Mouse (Mus musculus) telencephalon, adult 2 months (tissue): ENCODE data around the gene Cinp.
A peak's percentile ranks its signal among the peaks of the same experiment; 100 is the strongest.

Experiments
- DNase-seq: peaks from one replicate; pipeline ENCODE4 v3.0.0-alpha.2; 2011; ENCODE audit warnings: low read depth, low spot score

Cinp gene

GRCm38 (mm10) chr12:110889036-110890020 lies at the start of gene Cinp, which contains the start of gene Tecpr2:
Cinp (minus strand) TSS chr12:110889145.
Tecpr2 (plus strand) TSS chr12:110889264.
- DNase-seq = peak; percentile 98

- no peak for DNase-seq
Measured at GRCm38 (mm10) chr12:110937496-110937895, 48.6 kb upstream of the Cinp start.

GRCm38 (mm10) chr12:110935983-110936620 lies 47.2 kb upstream of the Cinp start:
- peak; percentile 73 for DNase-seq

- no peak for DNase-seq
Measured at GRCm38 (mm10) chr12:110932820-110933219, 43.9 kb upstream of the Cinp start.

GRCm38 (mm10) chr12:110921572-110921971 lies 32.6 kb upstream of the Cinp start:
- DNase-seq = no peak

- no peak for DNase-seq
Measured at GRCm38 (mm10) chr12:110920254-110920653, 31.3 kb upstream of the Cinp start.

- no peak for DNase-seq
Measured at GRCm38 (mm10) chr12:110915761-110916160, 26.8 kb upstream of the Cinp start.

GRCm38 (mm10) chr12:110909962-110910361 lies 21.0 kb upstream of the Cinp start:
- DNase-seq = peak; percentile 86

GRCm38 (mm10) chr12:110907845-110908244 lies 18.9 kb upstream of the Cinp start:
- DNase-seq = no peak

- DNase-seq = no peak
Measured at GRCm38 (mm10) chr12:110903536-110903935, 14.6 kb upstream of the Cinp start.

GRCm38 (mm10) chr12:110902106-110902505 lies 13.2 kb upstream of the Cinp start:
- no peak for DNase-seq

- no peak for DNase-seq
Measured at GRCm38 (mm10) chr12:110891887-110892286, 2.9 kb upstream of the Cinp start.

- DNase-seq = no peak
Measured at GRCm38 (mm10) chr12:110888606-110889005, 339 bp downstream of the Cinp start.

GRCm38 (mm10) chr12:110888106-110888505 lies 839 bp downstream of the Cinp start:
- DNase-seq = no peak

GRCm38 (mm10) chr12:110885251-110885650 lies 3.7 kb downstream of the Cinp start:
- DNase-seq = no peak

- no peak for DNase-seq
Measured at GRCm38 (mm10) chr12:110882291-110882690, 6.7 kb downstream of the Cinp start.

- no peak for DNase-seq
Measured at GRCm38 (mm10) chr12:110875351-110875750, 13.6 kb downstream of the Cinp start.

GRCm38 (mm10) chr12:110871247-110871646 lies 17.7 kb downstream of the Cinp start:
- no peak for DNase-seq

GRCm38 (mm10) chr12:110870107-110870506 lies 18.8 kb downstream of the Cinp start:
- no peak for DNase-seq

- no peak for DNase-seq
Measured at GRCm38 (mm10) chr12:110865989-110866388, 23.0 kb downstream of the Cinp start.

GRCm38 (mm10) chr12:110865571-110865970 lies 23.4 kb downstream of the Cinp start:
- DNase-seq = no peak

- DNase-seq = no peak
Measured at GRCm38 (mm10) chr12:110864008-110864407, 24.9 kb downstream of the Cinp start.

GRCm38 (mm10) chr12:110861256-110861655 lies 27.7 kb downstream of the Cinp start:
- no peak for DNase-seq
